Mouse (Mus musculus) adrenal gland, postnatal 36 days (tissue): Measurements from ENCODE around the gene Nfkbib. TPM values are rescaled to one million over a fixed set of nuclear protein-coding genes. Genes with fewer than 3 reads are reported as not detected.

Source experiments
- DNase-seq, 2 experiments: peaks; one replicate each; pipeline ENCODE4 v3.0.0; 2021; ENCODE audit warnings: mixed read lengths in 1 of 2
- long read RNA-seq, 2 experiments: library from polyadenylated mRNA; stranded (forward); transcript quantifications; one replicate each; pipeline ENCODE4 v2.0.0; 2021; ENCODE audit warnings: borderline sequencing depth in 2 of 2
- total RNA-seq, 2 experiments: library from RNA; stranded (reverse); gene quantifications; 2 replicates each; pipeline ENCODE4 v1.2.3; 2021

Gene Nfkbib
- total RNA-seq, result 10 to 100 TPM; 44.1 to 49.2 TPM
- long read RNA-seq, experiment 1, transcript Nfkbib-202 (6 exons, 1,243 nt), result major isoform, 75 of 101 reads
- long read RNA-seq, experiment 1, partial matches to known transcripts, result 25 of 101 reads
- long read RNA-seq, experiment 1, other reads (novel, unspliced or antisense), result 1 of 101 reads
- long read RNA-seq, experiment 2, transcript Nfkbib-202 (6 exons, 1,243 nt), result major isoform, 29 of 32 reads
- long read RNA-seq, experiment 2, partial matches to known transcripts, result 3 of 32 reads
- long read RNA-seq, experiment 2, other reads (novel, unspliced or antisense), result 0 of 32 reads

- no peak for DNase-seq
Observed at GRCm38 (mm10) chr7:28767462-28767965, at the start of gene Nfkbib. TSS of gene Nfkbib (minus strand) at chr7:28767512.

DNA sequence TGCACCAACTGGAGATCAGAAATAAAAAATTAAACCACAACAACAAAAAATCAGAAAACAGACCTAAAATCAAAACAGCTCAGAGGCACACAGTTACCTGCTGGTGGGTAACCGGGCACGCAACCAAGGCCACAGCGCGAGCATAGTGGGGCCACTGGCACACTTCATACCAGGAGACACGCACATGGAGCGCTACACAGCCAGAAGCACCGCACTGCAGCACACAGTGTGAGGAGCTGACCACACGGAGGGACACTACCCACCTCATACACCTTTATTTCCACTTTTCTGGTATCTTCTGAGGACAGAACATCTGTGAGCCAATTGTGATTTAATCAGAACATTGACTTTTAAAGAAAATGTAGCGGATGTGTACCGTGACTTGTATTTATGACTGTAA, 49.6 kb upstream of the Nfkbib start:
- no peak for DNase-seq

GRCm38 (mm10) chr7:28816201-28816600, 48.9 kb upstream of the Nfkbib start:
- no peak for DNase-seq

DNA sequence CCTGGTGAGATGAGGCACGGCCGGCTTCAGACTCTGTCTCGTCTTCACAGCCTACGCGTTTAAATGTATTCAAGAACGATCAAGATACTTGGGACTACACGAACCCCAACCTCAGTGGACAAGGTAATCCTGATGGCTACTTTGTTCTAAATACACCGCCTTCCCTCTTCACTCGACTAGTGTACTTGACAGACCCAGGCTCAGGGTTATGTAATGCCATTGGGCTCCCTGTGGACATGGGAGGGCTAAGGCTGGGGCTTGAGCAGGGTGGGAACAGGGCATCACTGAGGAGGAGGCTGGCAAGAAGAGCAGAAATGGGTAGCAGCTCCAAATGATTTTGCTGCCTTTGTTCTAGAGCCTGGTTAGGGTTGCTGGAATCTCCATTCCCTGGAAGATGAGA, 47.9 kb upstream of the Nfkbib start:
- no peak for DNase-seq

DNA sequence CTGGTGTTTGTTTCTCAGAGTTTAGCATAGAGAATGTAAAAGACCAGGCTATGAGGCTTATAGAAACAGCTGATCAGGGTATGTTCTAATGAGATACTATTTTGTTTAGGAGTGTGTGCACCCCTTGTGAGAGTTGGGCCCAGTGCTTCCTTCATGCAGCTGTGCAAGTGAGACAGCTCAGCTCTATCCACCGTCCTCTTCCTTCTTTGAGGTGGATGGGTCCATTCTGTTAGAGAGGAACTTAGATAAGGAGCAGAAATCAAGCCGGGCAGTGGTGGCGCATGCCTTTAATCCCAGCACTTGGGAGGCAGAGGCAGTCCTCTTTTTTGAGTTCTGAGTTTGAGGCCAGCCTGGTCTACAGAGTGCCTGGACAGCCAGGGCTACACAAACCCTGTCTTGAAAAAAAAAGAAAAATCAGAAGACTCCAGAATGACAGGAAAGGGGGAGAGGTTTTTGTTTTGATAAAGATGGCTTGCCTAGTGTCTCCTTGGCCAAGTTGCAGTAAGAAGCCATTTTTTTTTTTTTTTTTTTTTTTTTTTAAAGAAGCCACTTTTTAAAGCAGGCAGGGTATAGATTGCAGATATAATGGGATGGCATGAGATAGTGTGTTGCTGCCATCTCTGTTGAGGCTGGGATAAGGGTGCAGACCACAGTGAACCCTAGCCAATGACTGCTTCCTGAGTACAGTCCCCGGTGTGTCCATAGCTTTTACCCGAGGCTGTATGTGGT, 47.2 kb upstream of the Nfkbib start:
- no peak for DNase-seq

DNA sequence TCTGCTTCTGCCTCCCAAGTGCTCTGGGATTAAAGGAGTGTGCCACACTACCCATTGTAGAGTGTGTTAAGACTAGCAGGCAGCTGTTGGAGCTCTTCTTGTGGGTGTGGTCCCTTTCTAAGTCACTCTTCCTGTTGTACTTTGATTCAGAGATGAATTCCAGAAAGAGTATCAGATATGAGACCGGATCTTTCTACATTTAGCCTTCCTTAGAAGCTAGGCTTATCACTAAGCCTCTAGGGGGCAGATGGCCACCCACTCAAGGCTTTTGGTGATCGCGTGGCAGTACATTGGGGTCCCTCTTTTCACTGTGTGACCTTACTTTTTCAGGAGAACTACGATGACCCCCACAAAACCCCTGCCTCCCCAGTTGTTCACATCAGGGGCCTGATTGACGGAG, 45.6 kb upstream of the Nfkbib start:
- DNase-seq, result no peak

- DNase-seq, result no peak
Observed at GRCm38 (mm10) chr7:28812436-28812835, 45.1 kb upstream of the Nfkbib start.

DNA sequence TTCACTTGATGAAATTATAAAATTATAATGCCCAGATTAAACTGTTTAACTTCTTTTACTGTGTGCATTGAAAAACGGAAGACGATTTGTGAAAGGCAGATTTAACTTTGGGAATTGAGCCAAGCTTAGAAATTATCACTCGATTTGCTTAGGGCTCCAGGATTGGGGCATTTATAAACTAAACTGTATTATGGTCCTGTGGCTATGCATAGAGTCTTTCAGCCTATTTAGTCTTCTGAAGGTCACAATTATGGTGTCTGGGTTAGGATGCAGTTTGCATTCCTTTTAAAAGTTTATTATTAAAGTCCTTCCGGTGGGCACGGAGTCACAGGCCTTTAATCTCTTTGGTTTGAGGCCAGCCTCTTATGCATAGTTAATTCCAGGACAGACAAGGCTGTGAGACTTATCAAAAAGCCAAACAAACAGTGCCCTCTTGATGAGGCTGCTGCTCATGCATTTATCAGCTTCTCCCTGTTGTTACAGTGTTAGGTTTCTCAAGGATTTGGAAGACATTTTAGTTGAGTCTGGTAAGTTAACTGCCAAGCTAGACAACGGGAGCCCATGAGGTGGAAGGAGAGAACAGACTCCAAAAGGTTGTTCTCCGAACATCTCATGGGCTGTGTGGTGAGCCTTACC, 44.4 kb upstream of the Nfkbib start:
- DNase-seq, result no peak

DNA sequence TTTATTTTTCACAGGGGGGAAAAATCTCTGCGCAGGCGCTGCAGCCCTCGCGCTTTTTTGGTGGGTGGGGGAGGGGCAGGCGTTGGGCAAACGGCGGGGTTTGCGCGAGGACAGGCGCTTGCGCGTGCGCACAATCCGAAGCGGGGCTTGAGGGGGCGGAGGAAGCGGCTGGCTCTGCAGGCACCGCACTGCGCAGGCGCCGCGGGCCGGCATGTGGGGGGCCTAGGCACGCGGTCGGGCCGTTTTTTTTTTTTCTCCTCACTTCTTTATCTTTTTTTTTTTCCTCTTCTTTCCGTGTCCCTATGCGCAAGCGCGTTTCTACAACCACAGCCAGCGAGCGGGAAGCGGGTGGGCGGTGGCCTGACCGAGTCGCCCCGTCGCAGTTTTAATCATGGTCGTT, 43.9 kb upstream of the Nfkbib start:
- DNase-seq, result peak; percentile 95 to 97

DNA sequence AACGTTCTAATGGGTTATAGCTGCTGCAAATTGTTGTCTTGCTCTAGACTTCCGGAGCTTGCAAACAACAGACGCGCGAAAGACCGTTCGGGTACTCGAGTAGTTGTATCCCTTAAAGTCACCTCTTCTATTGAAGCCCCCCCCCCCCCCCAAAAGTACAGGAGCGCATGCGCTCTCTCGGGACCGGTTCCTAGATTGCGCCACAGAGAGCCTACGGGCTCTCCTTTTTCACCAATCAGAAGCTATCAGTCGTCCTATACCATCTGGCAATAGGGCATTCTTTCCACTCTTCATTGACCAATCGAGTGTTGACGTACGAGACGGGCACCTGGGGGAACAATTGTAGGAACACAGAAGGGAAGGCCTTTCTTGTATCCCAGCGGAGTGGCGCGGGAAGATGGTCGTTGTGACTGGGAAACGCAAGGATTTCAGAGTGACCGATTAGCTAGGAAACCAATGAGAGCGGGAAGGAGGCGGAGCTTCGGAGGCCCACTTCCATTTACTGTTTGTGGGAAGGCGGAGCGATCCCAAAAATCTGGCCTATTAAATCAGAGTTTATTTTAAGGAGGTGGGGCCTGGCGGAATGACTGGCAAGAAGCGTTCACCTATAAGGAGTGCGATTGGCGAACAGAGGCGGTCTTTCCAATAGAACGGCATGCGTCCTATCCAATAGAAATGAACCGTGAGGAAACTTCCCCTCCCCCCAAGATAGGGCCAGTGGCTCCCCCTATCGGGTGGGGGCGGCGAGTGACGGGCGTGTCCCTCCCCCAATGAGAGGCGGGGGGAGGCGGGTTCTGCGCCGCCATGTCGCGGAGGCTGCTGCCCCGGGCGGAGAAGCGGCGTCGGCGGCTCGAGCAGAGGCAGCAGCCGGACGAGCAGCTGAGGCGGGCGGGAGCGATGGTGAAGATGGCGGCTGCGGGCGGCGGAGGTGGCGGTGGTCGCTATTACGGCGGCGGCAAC, 43.1 kb upstream of the Nfkbib start:
- DNase-seq, result peak; percentile 98 to 99

- peak; percentile 74 to 79 for DNase-seq
Observed at GRCm38 (mm10) chr7:28809401-28810089, 42.2 kb upstream of the Nfkbib start.

DNA sequence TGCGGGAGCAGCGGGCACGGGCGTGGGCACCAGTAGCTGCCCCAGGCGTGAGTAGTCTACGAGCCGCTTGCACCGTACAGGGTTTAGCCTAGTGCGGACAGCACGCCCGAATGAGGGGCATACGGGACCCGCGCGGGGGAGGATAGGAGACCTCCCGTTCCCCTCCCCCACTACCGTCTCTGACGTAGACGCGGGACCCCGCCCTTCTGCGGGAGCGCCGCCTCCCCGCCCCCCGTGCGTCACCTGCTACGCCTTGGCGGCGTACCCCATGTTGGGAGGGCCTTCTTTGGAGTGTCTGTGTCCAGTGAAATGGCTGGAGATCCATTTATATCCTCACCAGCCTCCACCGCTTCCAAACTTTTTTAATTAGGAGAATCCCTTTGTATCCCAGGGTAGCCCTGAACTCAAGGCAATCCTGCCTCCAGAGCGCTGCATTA, 41.7 kb upstream of the Nfkbib start:
- peak; percentile 97 to 99 for DNase-seq

GRCm38 (mm10) chr7:28808221-28808941, 41.1 kb upstream of the Nfkbib start, which contains the start of gene Hnrnpl:
TSS of gene Hnrnpl (plus strand) at chr7:28808541.
- peak; percentile 71 to 81 for DNase-seq

DNA sequence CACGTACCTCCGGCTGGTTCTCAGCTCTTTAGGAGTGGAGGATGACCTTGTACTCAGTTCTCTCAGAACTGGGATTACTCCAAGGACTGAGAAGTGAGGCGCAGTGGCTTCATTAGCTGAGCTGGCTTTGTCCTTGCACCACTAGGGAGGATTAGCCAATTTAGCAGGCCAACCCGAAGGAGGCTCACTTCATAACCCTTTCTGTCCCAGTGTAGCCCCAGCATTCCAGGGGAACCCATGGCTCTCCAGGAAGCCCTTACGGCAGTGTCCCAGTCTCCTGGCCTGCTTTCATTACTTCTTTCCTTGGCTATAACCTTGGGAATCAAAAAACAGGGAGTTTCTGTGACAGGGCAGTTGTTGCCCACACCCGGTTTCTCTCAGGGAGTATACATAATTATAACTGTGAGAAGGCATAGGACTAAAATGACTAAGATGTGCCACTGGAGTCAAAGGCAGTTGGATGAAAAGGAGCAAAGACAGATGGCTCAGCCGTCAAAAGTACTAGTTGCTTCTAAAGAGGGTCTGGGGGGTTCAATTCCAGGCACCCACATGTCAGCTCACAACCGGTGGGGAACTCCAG, 40.4 kb upstream of the Nfkbib start:
- peak; percentile 69 to 75 for DNase-seq

GRCm38 (mm10) chr7:28806869-28807268, 39.6 kb upstream of the Nfkbib start:
- no peak for DNase-seq

DNA sequence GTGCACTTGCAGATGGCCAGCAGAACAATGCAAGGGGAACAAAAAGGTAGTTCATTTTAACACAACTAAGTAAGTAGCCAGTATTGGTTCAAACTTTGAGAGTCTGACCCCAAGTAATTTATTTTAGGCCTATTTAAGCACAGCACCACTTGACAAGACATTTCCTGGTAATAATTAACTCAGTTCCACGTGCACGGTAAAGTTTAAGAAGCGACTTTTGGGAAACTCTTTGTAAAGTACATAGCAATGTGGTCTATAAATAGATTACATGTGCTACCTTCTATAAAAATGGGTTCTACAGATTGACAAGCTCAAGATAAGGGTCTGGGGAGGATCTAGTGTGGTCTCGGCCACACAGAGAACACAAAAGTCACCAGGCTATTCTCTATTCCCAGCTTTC, 36.4 kb upstream of the Nfkbib start:
- DNase-seq, result no peak

DNA sequence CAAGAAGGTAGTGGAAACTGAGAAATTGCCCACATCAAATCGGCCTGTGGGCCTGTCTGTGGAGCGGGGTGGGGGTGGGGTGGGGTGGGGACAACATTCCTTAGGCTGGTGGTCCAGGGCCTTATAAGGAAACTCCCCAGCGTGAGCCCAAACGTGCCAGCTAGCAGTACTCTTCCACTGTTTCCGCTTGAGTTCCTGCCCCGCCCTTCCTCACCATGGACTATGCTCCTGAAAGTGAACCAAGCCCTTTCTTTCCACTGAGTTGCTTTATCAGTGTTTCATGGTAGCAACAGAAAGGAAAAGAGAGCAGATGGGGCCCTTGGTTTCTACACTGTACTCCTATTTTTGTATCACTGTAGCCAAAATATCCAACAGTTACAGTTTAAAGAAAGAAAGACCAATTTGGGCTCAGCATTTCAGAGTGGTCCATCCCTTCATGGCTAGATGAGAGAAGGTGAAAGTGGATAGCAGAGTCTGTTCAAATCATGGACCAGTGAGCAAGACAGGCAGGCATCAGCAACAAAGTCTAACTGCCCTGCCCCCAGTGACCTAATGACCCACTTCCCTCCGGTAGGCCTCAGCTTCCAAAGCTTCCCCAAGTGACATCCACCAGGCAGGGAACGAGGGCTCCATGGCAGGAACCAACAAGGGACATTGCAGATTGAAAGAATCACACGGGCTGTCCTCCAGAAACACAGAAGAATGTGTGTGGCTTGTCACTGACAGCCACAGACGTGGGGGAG, 35.7 kb upstream of the Nfkbib start:
- no peak for DNase-seq

DNA sequence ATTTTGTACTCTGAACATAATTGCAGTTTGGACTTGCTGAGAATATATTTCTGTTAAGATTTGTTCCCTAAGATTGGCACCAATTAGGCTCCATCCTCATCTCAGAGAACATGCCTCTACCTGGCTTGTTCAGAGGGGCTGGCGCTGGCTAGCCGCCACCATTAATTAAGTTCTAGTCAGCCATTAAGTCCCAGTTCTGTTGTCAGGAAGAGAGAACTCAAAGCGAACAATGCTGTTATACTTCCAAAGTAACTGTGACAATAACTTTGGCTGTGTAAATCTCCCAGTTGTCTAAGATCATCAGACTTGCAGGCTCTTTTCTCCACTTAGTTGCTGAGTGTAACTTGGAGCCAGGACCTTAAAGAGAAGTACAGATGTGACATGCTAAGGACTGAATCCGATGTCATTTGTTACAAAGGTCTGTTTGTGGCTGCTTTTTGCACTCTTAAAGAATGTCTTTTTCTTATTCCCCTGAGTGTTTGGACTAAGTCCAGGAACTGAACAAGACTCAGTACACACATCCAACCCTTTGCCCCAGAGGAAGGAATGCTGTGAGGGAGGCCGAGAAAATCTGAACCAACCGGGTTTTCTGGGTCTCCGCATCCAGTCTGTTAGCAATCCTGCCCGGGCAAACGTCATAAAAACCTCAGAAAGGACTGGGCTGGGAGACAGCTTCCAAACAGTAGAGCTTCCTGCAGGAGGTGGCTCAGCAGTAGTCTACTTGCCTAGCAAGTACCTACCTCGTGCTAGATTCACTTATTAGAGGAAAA, 34.8 kb upstream of the Nfkbib start:
- no peak for DNase-seq
